Mouse (Mus musculus): Measurements from ENCODE around the gene Grip2. TPM values are rescaled to one million over a fixed set of nuclear protein-coding genes. Genes with fewer than 3 reads are reported as not detected.

The Grip2 gene
- polyA plus RNA-seq, 2 experiments, result 2.8 to 5.9 TPM

DNA sequence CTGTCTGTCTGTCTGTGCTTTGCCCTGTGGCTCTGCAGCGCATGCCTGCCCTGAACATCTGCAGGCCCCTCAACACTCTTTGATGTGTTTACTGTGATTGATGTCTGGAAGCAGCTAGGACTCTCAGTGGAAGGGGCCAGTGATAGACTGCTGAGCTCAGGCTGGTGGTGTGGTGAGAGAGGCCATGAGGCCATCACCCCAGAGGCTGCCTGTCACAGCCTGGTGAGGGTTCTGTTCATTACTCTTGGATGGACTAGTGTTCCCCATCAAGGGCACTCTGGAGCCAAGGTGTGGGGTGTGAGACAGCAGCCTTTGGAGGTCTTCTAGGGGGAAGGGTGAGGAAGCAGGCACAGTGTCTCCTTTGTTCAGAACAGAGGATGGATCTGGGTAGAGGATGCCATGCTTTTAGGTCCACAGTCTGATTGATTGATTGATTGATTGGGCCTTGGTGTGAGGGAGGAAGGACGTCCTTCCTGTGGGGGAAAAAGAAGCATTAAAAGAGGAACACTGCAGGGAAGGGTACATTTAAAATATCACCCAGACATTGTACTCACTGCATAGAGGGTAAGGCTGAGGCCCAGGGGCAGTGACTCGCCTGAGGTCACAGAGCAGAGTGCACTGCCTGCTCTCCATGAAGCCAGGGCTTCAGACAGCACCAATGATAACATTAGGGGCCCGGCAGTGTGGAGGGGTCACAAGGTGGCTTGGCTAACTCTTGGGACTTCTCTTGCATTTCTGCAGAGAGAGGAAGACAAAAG, 114.8 kb downstream of the Grip2 start:
- Histone ChIP-seq H3K4me3 (replicated peaks; ENCODE audit: low read length) (no peak overlapping the region), H3K27me3 (ENCODE audit: control insufficient read depth, insufficient read depth, low read length) (no peaks in the 10 kb centered on the region), H3K4me2 (replicated peaks; ENCODE audit: low read depth, low read length, severe bottlenecking) (no peak overlapping the region), H3K9me3 (ENCODE audit: control insufficient read depth, low read length) (no peaks in the 10 kb centered on the region), H3K36me3 (ENCODE audit: control insufficient read depth, insufficient read depth, low read length) (peaks cover 14% of the 10 kb centered on the region; the same call in 1 of the 2 replicates), H3K4me1 (ENCODE audit: control insufficient read depth, insufficient read depth, low read length) (peaks cover 7% of the 10 kb centered on the region), H3K27ac (replicated peaks; ENCODE audit: low read depth, low read length) (no peak overlapping the region), H3K9ac (ENCODE audit: low read depth, low read length, severe bottlenecking) (no peak overlapping the region)
- no peak for TF ChIP-seq POLR2A (IDR thresholded peaks at IDR 0.05; ENCODE audit: borderline replicate concordance, extremely low read depth, insufficient read depth, insufficient read length)
- ATAC-seq (ENCODE audit: low FRiP score, low read depth) (no peak), DNase-seq (ENCODE audit: low spot score) (no peak)
- 20% methylated on average over 4 of the region's 4 CpGs for WGBS

Other genes starting within 250 kb of the Grip2 start
- gene Slc6a6, start 143.2 kb downstream of the Grip2 start, polyA plus RNA-seq (2012; rRNA removed), result 43.3 and 54.4 TPM in 2 replicates
- 41.2 and 44.2 TPM in 2 replicates for gene Slc6a6, start 143.2 kb downstream of the Grip2 start, polyA plus RNA-seq (2014; fragmentation: Nextera tagmentation; extraction: Ambion mirVana)
- gene Ccdc174, start 50.8 kb upstream of the Grip2 start, polyA plus RNA-seq (2012; rRNA removed), result 11.0 and 16.7 TPM in 2 replicates
- gene Ccdc174, start 50.8 kb upstream of the Grip2 start, polyA plus RNA-seq (2014; fragmentation: Nextera tagmentation; extraction: Ambion mirVana), result 28.9 and 35.4 TPM in 2 replicates
- 0.70 and 0.87 TPM in 2 replicates for gene 4930590J08Rik, start 75.6 kb upstream of the Grip2 start, polyA plus RNA-seq (2012; rRNA removed)
- 0.43 and 0.91 TPM in 2 replicates for gene 4930590J08Rik, start 75.6 kb upstream of the Grip2 start, polyA plus RNA-seq (2014; fragmentation: Nextera tagmentation; extraction: Ambion mirVana)
- gene Fgd5, start 151.6 kb upstream of the Grip2 start, polyA plus RNA-seq (2012; rRNA removed), result 10.0 and 10.9 TPM in 2 replicates
- 8.1 and 8.5 TPM in 2 replicates for gene Fgd5, start 151.6 kb upstream of the Grip2 start, polyA plus RNA-seq (2014; fragmentation: Nextera tagmentation; extraction: Ambion mirVana)